Mouse (Mus musculus) E14TG2a.4 (cell line): ENCODE measurements around the gene Coro6.

ENCODE experiments used
- H3K27me3 ChIP-seq: 2 replicates; pipeline ENCODE4 v1.6.1; 2014; ENCODE audit warnings: low read length, control low read depth; ENCODE audit not compliant: insufficient read depth
- H3K36me3 ChIP-seq: 2 replicates; pipeline ENCODE4 v1.6.1; 2014; ENCODE audit warnings: low read length, control low read depth; ENCODE audit not compliant: insufficient read depth
- H3K4me1 ChIP-seq: replicated peaks from 2 replicates; pipeline ENCODE4 v1.6.1; 2014; ENCODE audit warnings: low read depth, low read length, control low read depth
- H3K4me3 ChIP-seq: replicated peaks from 2 replicates; pipeline ENCODE4 v1.5.1; 2014; ENCODE audit warnings: mild to moderate bottlenecking, low read length
- H3K9me3 ChIP-seq: 2 replicates; pipeline ENCODE4 v1.6.1; 2014; ENCODE audit warnings: low read length, control low read depth
- CTCF ChIP-seq: conservative IDR thresholded peaks from 2 replicates; pipeline ENCODE4 v1.5.1; 2014; ENCODE audit warnings: low read length
- NANOG ChIP-seq: IDR thresholded peaks from 2 replicates; pipeline ENCODE4 v1.6.1; 2014; ENCODE audit warnings: borderline replicate concordance, low read length, mixed read lengths
- POU5F1 ChIP-seq: IDR thresholded peaks from 2 replicates; pipeline ENCODE4 v1.6.1; 2014; ENCODE audit warnings: low read length, borderline replicate concordance

Coro6 gene

DNA sequence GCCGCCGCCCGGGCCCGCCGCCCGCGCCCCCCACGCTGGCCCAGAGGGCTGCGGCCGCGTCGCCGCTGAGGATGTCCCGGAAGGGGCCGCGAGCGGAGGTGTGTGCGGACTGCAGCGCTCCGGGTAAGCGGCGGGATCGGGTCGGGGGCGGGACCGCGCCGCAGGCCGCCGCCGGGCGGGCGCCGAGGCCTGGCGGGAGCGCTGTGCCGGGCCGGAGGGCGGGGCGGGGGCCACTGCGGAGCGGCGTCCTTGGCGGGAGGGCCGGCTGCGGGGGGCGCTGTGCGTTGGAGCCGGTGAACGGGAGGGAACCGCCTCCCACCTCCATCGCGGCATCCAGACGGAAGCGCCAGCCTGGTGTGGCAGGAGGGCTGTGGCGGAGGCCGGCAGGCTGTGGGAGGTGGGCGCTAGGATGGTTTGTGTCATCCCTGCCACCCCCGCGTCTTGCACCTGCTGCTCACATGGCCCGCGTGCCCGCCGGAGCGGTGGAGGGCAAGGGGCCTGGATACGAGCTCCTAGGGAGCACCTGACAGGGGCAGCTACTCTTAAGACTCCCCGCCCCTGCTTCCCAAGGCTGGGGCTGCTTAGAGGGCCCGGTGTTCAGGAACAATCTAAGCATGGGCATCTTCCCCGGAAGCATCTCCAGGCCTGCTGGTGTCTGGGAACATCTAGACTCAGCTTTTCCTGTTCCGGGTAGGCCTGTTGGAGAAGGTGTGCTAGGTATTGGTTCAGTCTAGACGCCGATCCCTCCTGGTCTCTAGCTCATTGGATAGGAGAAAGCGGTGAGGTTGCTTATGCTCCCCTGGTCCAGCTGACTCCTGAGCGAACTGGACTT lies 31.5 kb downstream of the Coro6 start, which contains the start of gene Git1:
Gene Git1 (plus strand): TSS at position 51 of the 832 bp plus-strand sequence.
- peaks cover 83% of the 10 kb centered on the region for H3K4me1 ChIP-seq
- H3K27me3 ChIP-seq: peaks cover 27% of the 10 kb centered on the region
- H3K4me3 ChIP-seq: peak within 1 kb of the TSS; percentile 91
- no peak for TF ChIP-seq CTCF
- no peak for TF ChIP-seq NANOG
- no peak for TF ChIP-seq POU5F1
- H3K9me3 ChIP-seq: no peaks in the 10 kb centered on the region
- peaks cover 7% of the 10 kb centered on the region; the same call in 1 of the 2 replicates for H3K36me3 ChIP-seq

DNA sequence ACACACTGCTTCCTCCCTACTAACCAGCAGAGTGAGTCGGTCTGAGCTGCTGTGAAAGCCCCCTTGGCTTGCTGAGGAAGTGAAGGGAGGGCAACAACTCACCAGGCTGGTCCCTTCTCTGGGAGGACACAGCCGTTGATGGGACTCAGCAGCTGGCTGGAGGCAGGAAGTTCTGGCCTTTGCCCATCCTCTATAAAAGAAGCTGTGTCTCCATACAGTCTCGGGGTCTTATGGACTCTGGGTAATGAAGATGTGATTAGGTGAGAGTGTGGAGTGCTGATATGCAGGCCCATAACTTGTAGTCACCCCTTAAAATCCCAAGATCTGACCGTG lies 32.1 kb downstream of the Coro6 start:
- H3K27me3 ChIP-seq: peaks cover 22% of the 10 kb centered on the region
- H3K9me3 ChIP-seq: no peaks in the 10 kb centered on the region
- H3K4me1 ChIP-seq: peaks cover 84% of the 10 kb centered on the region
- TF ChIP-seq NANOG: no peak
- no peak for TF ChIP-seq CTCF
- TF ChIP-seq POU5F1: no peak
- peaks cover 12% of the 10 kb centered on the region for H3K36me3 ChIP-seq
- peak overlapping the region; percentile 91 for H3K4me3 ChIP-seq

DNA sequence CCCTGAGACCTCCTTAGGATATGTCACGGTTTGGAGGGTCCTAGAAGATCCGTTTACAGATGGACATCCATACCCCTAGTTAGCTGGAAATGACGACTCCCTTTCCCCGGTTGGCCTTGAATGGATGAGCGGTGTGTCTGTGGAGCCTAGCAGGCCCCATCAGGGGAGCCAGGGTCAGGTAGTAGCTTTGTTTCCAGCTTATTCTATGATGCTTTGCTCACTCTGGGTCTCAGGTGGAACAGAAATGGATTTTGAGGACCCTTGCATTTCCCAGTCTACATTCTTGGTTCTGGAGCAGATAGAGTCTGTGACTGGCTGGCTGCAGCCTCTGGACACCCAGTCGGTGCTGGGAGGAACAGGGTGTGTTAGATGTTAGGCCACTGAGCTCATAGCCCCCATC lies 32.6 kb downstream of the Coro6 start:
- Histone ChIP-seq H3K4me3 (peak overlapping the region; percentile 91), H3K36me3 (peaks cover 17% of the 10 kb centered on the region), H3K9me3 (no peaks in the 10 kb centered on the region), H3K27me3 (peaks cover 21% of the 10 kb centered on the region), H3K4me1 (peaks cover 89% of the 10 kb centered on the region)
- TF ChIP-seq NANOG (no peak), POU5F1 (no peak), CTCF (no peak)

DNA sequence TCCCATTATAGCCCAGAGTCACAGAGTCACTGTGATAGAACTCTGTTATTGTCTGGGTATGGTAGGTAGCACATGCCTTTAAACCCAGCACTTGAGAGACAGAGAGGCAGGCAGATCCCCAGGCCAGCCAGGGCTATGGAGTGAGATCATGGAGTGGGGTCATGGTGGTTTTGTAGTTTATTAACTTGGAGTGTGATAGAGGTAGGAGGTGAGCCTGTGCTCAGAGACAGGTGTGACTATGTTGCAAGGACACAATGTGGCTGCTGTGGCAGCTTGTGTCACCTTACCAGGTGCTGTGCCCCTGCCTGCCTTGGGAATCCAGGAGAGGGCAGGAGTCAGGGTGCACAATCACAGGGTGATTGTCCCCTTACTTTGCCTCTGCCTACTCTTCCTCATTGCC lies 33.3 kb downstream of the Coro6 start:
- Histone ChIP-seq H3K4me1 (peaks cover 90% of the 10 kb centered on the region), H3K27me3 (peaks cover 14% of the 10 kb centered on the region), H3K9me3 (no peaks in the 10 kb centered on the region), H3K4me3 (peak overlapping the region; percentile 91; the same call in 1 of the 2 replicates), H3K36me3 (peaks cover 24% of the 10 kb centered on the region)
- TF ChIP-seq CTCF: no peak
- TF ChIP-seq POU5F1: no peak
- no peak for TF ChIP-seq NANOG

DNA sequence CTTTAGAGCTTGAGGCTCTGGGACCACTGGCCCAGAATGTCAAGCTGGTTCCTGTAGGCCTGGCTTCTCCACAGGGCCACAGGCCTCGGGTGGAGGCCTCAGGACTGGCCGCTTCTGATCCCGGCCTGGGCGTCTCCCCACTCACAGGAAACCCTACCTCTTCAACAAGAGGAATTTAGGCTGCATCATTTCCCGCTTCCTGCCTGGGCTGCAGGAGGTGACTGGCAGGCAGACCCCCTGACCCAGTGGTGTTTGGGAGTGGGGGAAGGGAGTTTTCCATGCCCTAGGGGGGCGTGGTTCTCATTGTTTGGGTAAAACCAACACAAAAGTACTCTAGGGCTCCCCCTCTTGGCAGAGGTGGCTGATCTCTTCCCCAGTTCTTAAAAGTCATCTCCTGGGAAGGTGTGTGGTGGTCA lies 35.1 kb downstream of the Coro6 start:
- Histone ChIP-seq H3K9me3 (no peaks in the 10 kb centered on the region), H3K36me3 (peaks cover 43% of the 10 kb centered on the region), H3K4me1 (peaks cover 90% of the 10 kb centered on the region), H3K4me3 (peak overlapping the region; percentile 69), H3K27me3 (no peaks in the 10 kb centered on the region; the same call in 1 of the 2 replicates)
- TF ChIP-seq POU5F1 (no peak), CTCF (peak; percentile 52)

DNA sequence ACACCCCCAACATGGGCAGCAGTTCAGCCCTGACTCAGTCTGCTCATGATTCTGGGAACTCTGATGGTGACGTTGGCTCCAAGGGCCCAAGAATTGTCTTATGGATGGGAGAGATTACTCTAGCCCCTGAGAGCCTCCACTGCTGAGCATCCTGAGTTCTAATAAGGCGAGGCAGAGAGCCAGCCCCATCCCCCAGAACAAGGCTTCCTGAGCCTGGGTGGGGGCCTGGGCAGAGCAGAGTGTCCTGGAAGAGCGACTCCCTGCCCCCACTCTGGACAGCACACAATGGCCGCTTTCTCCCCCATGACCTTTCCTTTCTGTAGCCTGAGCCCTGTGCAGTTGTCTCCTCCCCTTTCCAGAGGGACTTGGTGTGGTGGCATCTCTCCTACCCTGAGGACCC lies 35.6 kb downstream of the Coro6 start:
- Histone ChIP-seq H3K36me3 (peaks cover 48% of the 10 kb centered on the region), H3K4me3 (peak overlapping the region; percentile 69), H3K4me1 (peaks cover 90% of the 10 kb centered on the region), H3K9me3 (no peaks in the 10 kb centered on the region), H3K27me3 (no peaks in the 10 kb centered on the region)
- TF ChIP-seq POU5F1: no peak
- TF ChIP-seq CTCF: no peak
- TF ChIP-seq NANOG: no peak

DNA sequence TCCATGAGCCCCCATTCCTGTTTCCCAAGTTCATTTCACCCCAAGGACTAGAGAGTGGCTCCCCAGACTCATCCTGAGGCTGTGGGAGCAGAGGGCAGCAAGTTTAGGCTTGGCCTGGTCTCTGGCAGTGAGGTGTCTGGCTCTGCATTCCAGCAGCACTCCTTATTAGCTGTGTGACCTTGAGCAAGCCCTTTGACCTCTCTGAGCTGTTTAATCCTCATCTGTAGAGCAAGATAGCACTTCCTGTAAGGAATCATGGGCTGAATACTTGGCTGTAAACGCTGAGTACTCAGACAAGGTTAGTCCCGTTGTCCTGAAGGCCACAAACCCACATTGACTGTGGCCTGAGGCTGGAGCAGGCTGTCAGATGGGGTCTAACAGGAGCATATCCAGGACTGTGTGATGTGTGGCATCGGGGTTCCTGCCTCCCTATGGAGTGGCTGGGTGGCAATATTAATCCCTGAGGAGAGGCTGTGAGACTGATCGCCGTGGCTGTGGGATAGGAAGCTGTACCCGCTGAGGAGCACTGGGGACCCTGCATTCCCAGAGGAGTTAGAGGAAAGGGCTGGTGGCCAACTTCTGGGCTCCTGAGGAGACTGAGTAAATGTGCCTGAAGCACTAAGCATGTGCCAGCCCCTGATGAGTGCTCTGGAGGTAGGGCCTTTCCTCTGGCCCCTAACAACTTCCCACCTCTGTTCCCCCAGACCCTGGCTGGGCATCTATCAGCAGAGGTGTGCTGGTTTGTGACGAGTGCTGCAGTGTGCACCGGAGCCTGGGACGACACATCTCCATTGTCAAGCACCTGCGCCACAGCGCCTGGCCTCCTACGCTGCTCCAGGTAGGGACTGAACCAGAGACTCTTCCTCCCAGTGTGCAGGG lies 36.3 kb downstream of the Coro6 start:
- H3K9me3 ChIP-seq: no peaks in the 10 kb centered on the region
- H3K36me3 ChIP-seq: peaks cover 54% of the 10 kb centered on the region
- peak overlapping the region; percentile 69 for H3K4me3 ChIP-seq
- H3K4me1 ChIP-seq: peaks cover 96% of the 10 kb centered on the region
- TF ChIP-seq POU5F1 (no peak), NANOG (peak; percentile 65; the same call in 1 of the 2 replicates), CTCF (no peak)
- no peaks in the 10 kb centered on the region for H3K27me3 ChIP-seq

DNA sequence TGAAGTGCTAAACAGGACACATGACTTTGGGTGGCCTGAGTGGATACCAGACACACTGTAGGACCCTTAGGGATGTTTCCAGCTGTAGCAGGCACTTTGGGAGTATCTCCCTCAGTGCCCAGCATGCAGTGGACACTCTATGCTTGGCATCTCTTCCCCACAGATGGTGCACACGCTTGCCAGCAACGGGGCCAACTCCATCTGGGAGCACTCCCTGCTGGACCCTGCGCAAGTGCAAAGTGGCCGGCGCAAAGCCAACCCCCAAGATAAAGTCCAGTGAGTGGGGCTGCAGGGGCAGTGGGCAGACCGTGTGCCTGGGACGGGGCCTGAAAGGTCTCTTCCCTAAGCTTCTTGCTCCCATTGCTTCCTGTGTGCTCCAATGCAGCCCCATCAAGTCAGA lies 37.1 kb downstream of the Coro6 start:
- no peaks in the 10 kb centered on the region for H3K9me3 ChIP-seq
- H3K4me1 ChIP-seq: peaks cover 99% of the 10 kb centered on the region
- H3K4me3 ChIP-seq: peak overlapping the region; percentile 48; the same call in 1 of the 2 replicates
- no peaks in the 10 kb centered on the region for H3K27me3 ChIP-seq
- peaks cover 63% of the 10 kb centered on the region for H3K36me3 ChIP-seq
- TF ChIP-seq POU5F1: no peak
- no peak for TF ChIP-seq NANOG
- TF ChIP-seq CTCF: no peak
